Mouse (Mus musculus): ENCODE data around the gene Fpgs. TPM values are rescaled to one million over a fixed set of nuclear protein-coding genes. Genes with fewer than 3 reads are reported as not detected.

Gene Fpgs
- polyA plus RNA-seq, 1 experiment from 2014 or later = 25.1 TPM

DNA sequence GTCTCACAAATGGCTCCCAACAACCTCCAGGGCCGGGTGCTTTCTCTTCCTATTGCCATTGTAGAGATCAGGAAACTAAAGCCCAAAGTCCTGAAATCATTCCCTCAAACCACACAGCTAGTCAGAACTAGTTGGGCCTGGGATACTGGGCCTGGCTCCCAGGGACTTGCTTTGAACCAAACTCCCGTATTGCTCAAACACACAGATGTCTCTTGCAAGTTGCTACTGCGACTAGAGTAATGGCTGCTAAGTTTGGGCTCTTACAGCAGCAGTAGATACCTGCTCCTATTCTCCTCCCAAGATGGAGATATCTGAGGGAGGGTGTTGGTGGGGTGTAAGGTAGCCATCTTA is 48.6 kb downstream of the Fpgs start:
- H3K9ac ChIP-seq = no peak overlapping the region
- ATAC-seq (replicated peaks) = no peak
- no peaks in the 10 kb centered on the region for H3K36me3 ChIP-seq (replicated peaks)
- H3K4me3 ChIP-seq = no peak overlapping the region
- H3K9me3 ChIP-seq = no peaks in the 10 kb centered on the region
- no peak overlapping the region for H3K4me2 ChIP-seq
- H3K27ac ChIP-seq = no peak overlapping the region
- H3K4me1 ChIP-seq = no peaks in the 10 kb centered on the region
- WGBS = 89% methylated on average over 3 of the region's 3 CpGs
- no peaks in the 10 kb centered on the region for H3K27me3 ChIP-seq (replicated peaks)

GRCm38 (mm10) chr2:32654743-32655393 is 49.1 kb downstream of the Fpgs start:
- Histone ChIP-seq H3K4me1 (no peaks in the 10 kb centered on the region), H3K4me3 (no peak overlapping the region), H3K4me2 (no peak overlapping the region), H3K27ac (no peak overlapping the region), H3K9me3 (no peaks in the 10 kb centered on the region), H3K9ac (no peak overlapping the region), H3K36me3 (replicated peaks) (no peaks in the 10 kb centered on the region), H3K27me3 (replicated peaks) (no peaks in the 10 kb centered on the region)
- no peak for ATAC-seq (replicated peaks)
- 83% methylated on average over 14 of the region's 14 CpGs for WGBS

- H3K4me2 ChIP-seq = no peak overlapping the region
- H3K9ac ChIP-seq = no peak overlapping the region
- no peaks in the 10 kb centered on the region for H3K36me3 ChIP-seq (replicated peaks)
- WGBS = 62% methylated on average over 7 of the region's 7 CpGs
- ATAC-seq (replicated peaks) = no peak
- no peaks in the 10 kb centered on the region for H3K27me3 ChIP-seq (replicated peaks)
- no peak overlapping the region for H3K4me3 ChIP-seq
- H3K9me3 ChIP-seq = no peaks in the 10 kb centered on the region
- H3K27ac ChIP-seq = no peak overlapping the region
- H3K4me1 ChIP-seq = no peaks in the 10 kb centered on the region
Observed at GRCm38 (mm10) chr2:32653764-32654163, 50.2 kb downstream of the Fpgs start.

- WGBS = 92% methylated on average over 7 of the region's 7 CpGs
- Histone ChIP-seq H3K27ac (no peak overlapping the region), H3K36me3 (replicated peaks) (no peaks in the 10 kb centered on the region), H3K4me1 (no peaks in the 10 kb centered on the region), H3K27me3 (replicated peaks) (no peaks in the 10 kb centered on the region), H3K4me3 (peak overlapping the region; percentile 19), H3K9ac (no peak overlapping the region), H3K4me2 (no peak overlapping the region; the same call in 1 of the 2 replicates), H3K9me3 (no peaks in the 10 kb centered on the region)
- no peak for ATAC-seq (replicated peaks)
Observed at GRCm38 (mm10) chr2:32647366-32647765, 56.6 kb downstream of the Fpgs start.

- Histone ChIP-seq H3K27me3 (replicated peaks) (no peaks in the 10 kb centered on the region), H3K4me3 (peak within 1 kb of the TSS; percentile 19), H3K36me3 (replicated peaks) (no peaks in the 10 kb centered on the region), H3K4me1 (no peaks in the 10 kb centered on the region), H3K27ac (0 out of 2 replicates have a peak within 1 kb of the TSS, but pooled peaks have one; percentile 20), H3K9ac (no peak within 1 kb of the TSS), H3K4me2 (no peak within 1 kb of the TSS), H3K9me3 (no peaks in the 10 kb centered on the region)
- ATAC-seq (replicated peaks) = no peak
- 57% methylated on average over 31 of the region's 31 CpGs for WGBS
Observed at GRCm38 (mm10) chr2:32646379-32647056, 57.4 kb downstream of the Fpgs start, which contains the start of gene Eng. Gene Eng (plus strand): TSS chr2:32646595.

DNA sequence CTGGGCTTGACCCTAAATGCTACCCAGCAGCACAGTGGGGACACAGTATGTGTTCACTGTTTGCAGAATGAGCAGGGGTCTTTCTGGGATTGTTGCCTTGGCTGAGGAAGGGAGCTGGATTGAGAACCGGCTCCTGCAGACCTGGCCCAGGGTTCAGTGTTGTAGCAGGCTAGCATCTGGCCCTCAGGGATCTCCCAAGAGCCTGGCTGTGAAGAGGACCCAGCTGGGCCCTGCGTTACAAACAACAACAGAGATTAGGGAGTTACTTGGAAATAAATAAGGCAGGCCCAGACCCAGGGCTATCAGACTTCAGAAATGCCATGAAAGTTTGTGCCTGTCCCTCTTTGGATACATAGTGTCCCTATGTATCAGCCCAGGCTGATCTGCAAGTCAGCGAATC is 58.3 kb downstream of the Fpgs start:
- Histone ChIP-seq H3K36me3 (replicated peaks) (no peaks in the 10 kb centered on the region), H3K9me3 (no peaks in the 10 kb centered on the region), H3K4me1 (no peaks in the 10 kb centered on the region), H3K4me2 (no peak overlapping the region), H3K27ac (no peak overlapping the region), H3K4me3 (no peak overlapping the region), H3K9ac (no peak overlapping the region), H3K27me3 (replicated peaks) (no peaks in the 10 kb centered on the region)
- ATAC-seq (replicated peaks) = no peak
- WGBS = 68% methylated on average over 3 of the region's 3 CpGs

- H3K9me3 ChIP-seq = no peaks in the 10 kb centered on the region
- no peak for ATAC-seq (replicated peaks)
- H3K4me2 ChIP-seq = no peak overlapping the region
- no peak overlapping the region for H3K4me3 ChIP-seq
- no peaks in the 10 kb centered on the region for H3K4me1 ChIP-seq
- no peaks in the 10 kb centered on the region for H3K27me3 ChIP-seq (replicated peaks)
- 87% methylated on average over 8 of the region's 8 CpGs for WGBS
- H3K36me3 ChIP-seq (replicated peaks) = no peaks in the 10 kb centered on the region
- no peak overlapping the region for H3K27ac ChIP-seq
- no peak overlapping the region for H3K9ac ChIP-seq
Observed at GRCm38 (mm10) chr2:32644799-32645475, 59.0 kb downstream of the Fpgs start.

- WGBS = 83% methylated on average over 9 of the region's 9 CpGs
- no peak overlapping the region for H3K4me3 ChIP-seq
- H3K27me3 ChIP-seq (replicated peaks) = no peaks in the 10 kb centered on the region
- no peaks in the 10 kb centered on the region for H3K36me3 ChIP-seq (replicated peaks)
- no peaks in the 10 kb centered on the region for H3K4me1 ChIP-seq
- no peak overlapping the region for H3K9ac ChIP-seq
- H3K9me3 ChIP-seq = no peaks in the 10 kb centered on the region
- no peak for ATAC-seq (replicated peaks)
- no peak overlapping the region for H3K27ac ChIP-seq
- H3K4me2 ChIP-seq = no peak overlapping the region
Observed at GRCm38 (mm10) chr2:32644083-32644482, 59.9 kb downstream of the Fpgs start.

DNA sequence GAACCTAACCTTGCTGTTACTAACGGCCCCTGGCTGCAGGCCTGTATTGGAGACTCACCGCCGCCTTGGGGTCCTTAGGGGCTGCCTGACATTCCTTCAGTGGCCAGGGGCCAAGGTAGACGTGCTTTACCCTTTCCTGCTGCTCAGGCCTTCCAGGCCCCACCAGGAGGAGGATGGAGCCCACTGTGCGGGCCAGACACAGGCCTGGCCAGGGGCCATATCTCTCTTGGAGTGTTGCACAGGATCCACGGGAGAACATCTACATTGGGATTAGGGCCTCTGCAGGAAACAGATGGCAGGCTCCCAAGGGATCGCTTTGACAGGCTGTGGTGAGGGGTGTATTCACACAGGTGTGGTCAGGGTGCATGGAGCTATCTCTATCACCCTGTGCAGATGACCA is 61.1 kb downstream of the Fpgs start:
- no peaks in the 10 kb centered on the region for H3K36me3 ChIP-seq (replicated peaks)
- 72% methylated on average over 7 of the region's 7 CpGs for WGBS
- ATAC-seq (replicated peaks) = no peak
- H3K27me3 ChIP-seq (replicated peaks) = no peaks in the 10 kb centered on the region
- H3K9me3 ChIP-seq = no peaks in the 10 kb centered on the region
- H3K4me1 ChIP-seq = no peaks in the 10 kb centered on the region
- no peak overlapping the region for H3K4me2 ChIP-seq
- H3K27ac ChIP-seq = no peak overlapping the region
- H3K4me3 ChIP-seq = no peak overlapping the region
- H3K9ac ChIP-seq = no peak overlapping the region

DNA sequence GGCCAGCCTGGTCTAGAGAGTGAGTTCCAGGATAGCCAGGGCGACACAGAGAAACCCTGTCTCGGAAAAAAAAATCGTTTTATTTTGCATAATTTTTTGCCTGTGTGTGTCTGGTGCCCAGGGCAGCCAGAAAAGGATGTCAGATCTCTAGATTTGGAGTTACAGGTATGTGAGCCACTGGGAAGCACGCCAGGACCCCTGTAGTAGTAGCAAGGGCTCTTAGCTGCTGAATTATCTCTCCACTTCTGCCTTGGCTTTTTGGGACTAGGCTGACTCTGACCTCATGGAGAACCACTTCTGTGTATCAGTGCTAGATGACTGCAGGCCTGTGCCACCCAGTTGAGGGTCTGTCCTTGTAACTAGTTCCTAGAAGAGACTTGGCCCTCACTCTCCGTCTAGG is 62.1 kb downstream of the Fpgs start:
- Histone ChIP-seq H3K4me2 (no peak overlapping the region), H3K27ac (no peak overlapping the region), H3K4me3 (no peak overlapping the region), H3K9ac (no peak overlapping the region), H3K36me3 (replicated peaks) (no peaks in the 10 kb centered on the region), H3K4me1 (no peaks in the 10 kb centered on the region), H3K27me3 (replicated peaks) (no peaks in the 10 kb centered on the region), H3K9me3 (no peaks in the 10 kb centered on the region)
- 76% methylated on average over 5 of the region's 5 CpGs for WGBS
- ATAC-seq (replicated peaks) = no peak

DNA sequence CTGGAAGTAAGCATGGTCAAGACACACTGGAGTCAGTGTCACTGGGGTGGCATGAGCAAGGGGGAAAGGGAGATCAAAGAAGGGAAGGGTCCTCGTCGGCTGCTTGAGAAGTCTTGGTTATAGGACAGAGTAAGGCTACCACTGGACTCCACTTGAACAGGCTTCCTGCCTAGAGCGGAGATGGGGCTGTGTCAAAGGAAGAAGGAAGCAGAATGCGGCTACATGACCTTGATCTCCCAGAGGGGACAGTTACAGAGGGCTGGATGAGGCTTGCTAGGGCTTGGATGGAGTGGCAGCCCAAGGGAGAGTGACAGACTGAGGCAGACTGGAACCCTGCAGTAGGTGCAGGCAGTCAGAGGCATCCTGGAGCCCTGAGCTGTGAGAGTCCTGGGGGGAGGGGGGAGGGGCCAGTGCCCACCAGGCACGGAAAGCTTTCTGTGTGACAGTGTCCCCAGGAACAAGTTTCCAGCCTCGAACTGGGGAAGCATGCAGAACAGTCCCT is 63.3 kb downstream of the Fpgs start:
- Histone ChIP-seq H3K4me2 (no peak overlapping the region), H3K9me3 (no peaks in the 10 kb centered on the region), H3K4me1 (no peaks in the 10 kb centered on the region), H3K27ac (no peak overlapping the region), H3K27me3 (replicated peaks) (no peaks in the 10 kb centered on the region), H3K36me3 (replicated peaks) (no peaks in the 10 kb centered on the region), H3K4me3 (no peak overlapping the region), H3K9ac (no peak overlapping the region)
- 69% methylated on average over 6 of the region's 6 CpGs for WGBS
- ATAC-seq (replicated peaks) = no peak

DNA sequence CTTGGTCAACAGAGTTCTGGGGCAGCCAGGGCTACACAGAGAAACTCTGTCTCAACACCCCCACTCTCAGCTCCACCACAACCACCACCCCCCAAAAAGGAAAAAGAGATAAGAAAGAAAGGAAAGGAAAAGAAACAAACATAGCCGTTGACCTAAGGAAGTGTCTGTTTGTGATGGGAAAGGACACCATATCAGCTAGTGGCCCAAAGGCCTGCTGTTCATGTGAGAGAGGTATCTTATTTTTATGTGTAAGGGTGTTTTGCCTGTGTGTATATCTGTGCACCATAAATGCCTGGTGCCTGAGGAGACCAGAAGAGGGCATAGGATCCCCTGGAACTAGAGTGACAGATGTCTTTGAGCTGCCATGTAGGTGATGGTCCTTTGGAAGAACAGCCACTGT is 64.3 kb downstream of the Fpgs start:
- ATAC-seq (replicated peaks) = no peak
- 96% methylated on average over 1 of the region's 1 CpGs for WGBS

More for the DNA sequence above, 64.3 kb downstream of the Fpgs start:
- Histone ChIP-seq H3K4me2 (no peak overlapping the region), H3K36me3 (replicated peaks) (no peaks in the 10 kb centered on the region), H3K27ac (no peak overlapping the region), H3K4me3 (no peak overlapping the region), H3K27me3 (replicated peaks) (no peaks in the 10 kb centered on the region), H3K9me3 (no peaks in the 10 kb centered on the region), H3K9ac (no peak overlapping the region), H3K4me1 (no peaks in the 10 kb centered on the region)

All from midbrain, embryonic 15.5 days (tissue).